Mouse (Mus musculus) G1E (cell line): Measurements from ENCODE around the gene Il12rb1. TPM values are rescaled to one million over a fixed set of nuclear protein-coding genes. Genes with fewer than 3 reads are reported as not detected.

ENCODE experiments used
- ATAC-seq: 2 replicates; pipeline ENCODE4 v1.8.0; 2016; ENCODE audit warnings: mild to moderate bottlenecking; ENCODE audit not compliant: insufficient number of reproducible peaks, poor library complexity, low FRiP score, severe bottlenecking; ENCODE audit errors: extremely low read depth
- DNase-seq: peaks from one replicate; pipeline ENCODE4 v3.0.0; 2012; ENCODE audit warnings: low spot score
- H3K27me3 ChIP-seq: 2 replicates; pipeline ENCODE4 v1.6.1; 2012; ENCODE audit warnings: mild to moderate bottlenecking, low read length, inconsistent platforms; ENCODE audit not compliant: insufficient read depth
- H3K36me3 ChIP-seq: replicated peaks from 2 replicates; pipeline ENCODE3; 2012; ENCODE audit warnings: mild to moderate bottlenecking, inconsistent platforms
- H3K4me1 ChIP-seq: 2 replicates; pipeline ENCODE4 v1.6.1; 2012; ENCODE audit warnings: low read depth, low read length, inconsistent platforms, mixed read lengths; ENCODE audit not compliant: insufficient read depth
- H3K4me3 ChIP-seq: 2 replicates; pipeline ENCODE4 v1.5.1; 2012; ENCODE audit warnings: low read depth, mild to moderate bottlenecking, inconsistent platforms, low read length, moderate library complexity, mixed read lengths
- H3K9me3 ChIP-seq: replicated peaks from 2 replicates; pipeline ENCODE4 v1.6.1; 2012; ENCODE audit warnings: inconsistent platforms
- CTCF ChIP-seq: IDR thresholded peaks from 2 replicates; pipeline ENCODE4 v1.5.1; 2012; ENCODE audit warnings: low read depth, low read length, inconsistent platforms, mixed read lengths
- GATA1 ChIP-seq: IDR thresholded peaks from 2 replicates; pipeline ENCODE4 v1.6.1; 2012; ENCODE audit warnings: borderline replicate concordance, low read length, inconsistent platforms, mixed read lengths
- GATA2 ChIP-seq: IDR thresholded peaks from 2 replicates; pipeline ENCODE4 v1.6.1; 2012; ENCODE audit warnings: low read depth, low read length, inconsistent platforms, borderline replicate concordance
- POLR2AphosphoS5 ChIP-seq: IDR thresholded peaks from 2 replicates; pipeline ENCODE4 v1.6.1; 2012; ENCODE audit warnings: low read depth, low read length, inconsistent platforms; ENCODE audit not compliant: insufficient replicate concordance
- TAL1 ChIP-seq: conservative IDR thresholded peaks from 2 replicates; pipeline ENCODE4 v1.6.1; 2012; ENCODE audit warnings: low read depth, low read length, inconsistent platforms, mixed read lengths
- polyA plus RNA-seq: library from polyadenylated mRNA; stranded (reverse); fragments of >175 nt; gene quantifications from 2 replicates; pipeline ENCODE4 v1.2.3, GENCODE M21; 2012
- total RNA-seq, 2 experiments: library from RNA; stranded (forward) in 1 of 2; stranded (reverse) in 1 of 2; fragments of 200-1000 nt in 1 of 2; fragments of >200 nt in 1 of 2; fragmentation: Nextera tagmentation in 1 of 2; gene quantifications; 2 replicates each; pipeline ENCODE4 v1.2.3; 2014 to 2017

Gene Il12rb1
- total and polyA plus RNA-seq, 3 experiments: 1.9 to 5.6 (median 2.3) TPM

DNA sequence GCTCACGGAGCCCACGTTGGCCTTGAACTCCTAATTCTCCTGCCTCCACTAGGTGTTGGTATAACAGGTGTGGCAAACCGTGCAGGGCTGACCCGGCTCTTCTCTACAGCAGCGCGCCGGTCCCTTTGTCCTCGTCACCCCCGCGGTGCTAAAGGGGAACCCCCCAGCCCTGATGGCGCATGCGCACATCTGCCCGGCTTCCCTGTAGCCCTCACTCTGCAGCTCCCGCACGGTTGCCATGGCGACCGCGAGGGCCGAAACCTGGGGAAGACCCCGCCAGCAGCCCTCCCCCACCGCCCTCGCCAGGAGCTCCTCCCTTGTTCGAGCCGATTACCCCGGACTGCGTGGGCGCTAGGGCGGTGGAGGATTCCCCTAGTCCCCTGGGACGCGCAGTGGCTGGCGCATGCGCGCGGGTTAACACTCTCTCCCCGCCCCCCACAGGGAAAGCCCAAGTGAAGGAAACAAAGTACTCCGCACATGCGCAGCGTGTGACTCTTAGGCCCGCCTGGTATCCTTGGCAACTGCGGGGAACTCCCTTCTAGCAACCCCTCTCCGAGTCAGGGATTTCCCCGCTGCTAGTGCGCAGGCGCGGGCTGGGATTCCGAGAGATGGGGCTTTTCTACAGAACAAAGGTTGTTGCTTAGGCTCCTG is 57.2 kb downstream of the Il12rb1 start:
- Histone ChIP-seq H3K36me3 (peaks cover 36% of the 10 kb centered on the region), H3K4me1 (peaks cover 61% of the 10 kb centered on the region), H3K4me3 (peak overlapping the region; percentile 75), H3K9me3 (no peaks in the 10 kb centered on the region), H3K27me3 (peaks cover 40% of the 10 kb centered on the region)
- TF ChIP-seq GATA1 (no peak), GATA2 (no peak), TAL1 (no peak), POLR2AphosphoS5 (no peak), CTCF (no peak)
- peak; percentile 93 for DNase-seq
- peak; percentile 77 for ATAC-seq

DNA sequence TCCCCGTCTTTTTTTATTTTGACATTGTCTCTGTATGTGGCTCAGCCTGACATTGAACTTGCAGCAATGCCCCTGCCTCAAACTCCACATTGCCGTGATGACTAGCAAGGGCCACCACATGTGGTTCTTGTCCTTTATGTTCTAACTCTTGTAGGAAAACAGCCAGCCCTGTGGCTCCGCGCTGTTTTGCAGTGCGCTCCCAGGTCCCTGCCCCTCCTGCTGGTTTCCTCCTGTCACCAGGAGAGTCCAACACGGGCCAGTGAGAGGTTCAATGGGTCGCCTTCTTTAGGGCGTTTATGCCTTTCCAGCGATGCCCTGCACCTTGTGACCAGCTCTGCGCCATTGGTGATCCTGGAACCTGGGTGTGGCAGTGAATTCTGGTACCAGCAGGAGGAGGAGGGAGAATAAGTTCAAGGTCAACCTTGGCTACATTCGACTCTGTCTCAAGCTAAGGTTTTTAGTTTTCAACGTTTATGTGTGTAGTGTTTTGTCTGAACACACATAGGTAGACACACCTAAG is 57.8 kb downstream of the Il12rb1 start:
- H3K36me3 ChIP-seq: peaks cover 41% of the 10 kb centered on the region
- H3K4me3 ChIP-seq: peak overlapping the region; percentile 75; the same call in 1 of the 2 replicates
- TF ChIP-seq TAL1 (no peak), CTCF (no peak), POLR2AphosphoS5 (no peak), GATA1 (no peak)
- H3K27me3 ChIP-seq: peaks cover 40% of the 10 kb centered on the region
- no peak for DNase-seq
- H3K4me1 ChIP-seq: peaks cover 65% of the 10 kb centered on the region
- no peaks in the 10 kb centered on the region for H3K9me3 ChIP-seq
- no peak for ATAC-seq

- peaks cover 46% of the 10 kb centered on the region for H3K36me3 ChIP-seq
- H3K27me3 ChIP-seq: peaks cover 35% of the 10 kb centered on the region
- H3K4me3 ChIP-seq: no peak overlapping the region
- peaks cover 70% of the 10 kb centered on the region for H3K4me1 ChIP-seq
- DNase-seq (no peak), ATAC-seq (no peak)
- no peaks in the 10 kb centered on the region for H3K9me3 ChIP-seq
- no peak for TF ChIP-seq GATA1
- no peak for TF ChIP-seq TAL1
- no peak for TF ChIP-seq POLR2AphosphoS5
- TF ChIP-seq GATA2: no peak
- no peak for TF ChIP-seq CTCF
These were observed 58.3 kb downstream of the Il12rb1 start for GRCm38 (mm10) chr8:70866566-70866965.

DNA sequence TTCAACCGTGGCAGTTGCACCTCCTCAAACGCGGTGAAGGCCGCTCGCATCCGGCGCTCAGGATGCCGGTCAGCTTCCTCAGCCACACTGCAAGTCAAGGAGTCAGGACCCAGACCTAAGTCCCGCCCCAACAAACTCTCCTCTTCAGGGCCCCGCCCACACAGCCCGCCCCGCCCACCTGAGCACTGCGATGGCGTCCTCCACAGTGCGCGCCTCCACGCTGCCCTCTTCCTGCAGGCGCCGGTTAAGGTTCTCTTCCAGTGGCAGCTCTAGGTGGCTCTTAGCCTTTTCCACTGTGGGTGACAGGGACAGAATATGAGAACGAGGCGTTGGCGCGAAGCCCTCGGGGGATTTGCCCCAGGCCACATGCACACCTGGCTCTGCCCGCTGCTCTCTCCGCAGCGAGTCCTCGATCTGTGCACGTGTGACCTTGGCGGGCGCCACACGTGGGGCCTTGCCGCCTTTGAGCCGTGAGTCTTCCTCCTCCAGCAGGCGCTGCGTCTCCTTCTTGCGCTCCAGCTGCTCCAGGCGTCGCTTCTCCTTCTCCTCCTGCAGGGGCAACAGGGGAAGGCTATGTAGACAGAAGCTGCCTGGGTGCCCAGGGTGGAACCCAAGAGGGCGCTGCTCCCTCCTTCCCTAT is 60.4 kb downstream of the Il12rb1 start:
- H3K4me1 ChIP-seq: peaks cover 69% of the 10 kb centered on the region
- TF ChIP-seq TAL1 (no peak), GATA1 (no peak), POLR2AphosphoS5 (no peak)
- peaks cover 14% of the 10 kb centered on the region for H3K27me3 ChIP-seq
- no peak for DNase-seq
- peaks cover 52% of the 10 kb centered on the region for H3K36me3 ChIP-seq
- no peak overlapping the region; the same call in 1 of the 2 replicates for H3K4me3 ChIP-seq
- ATAC-seq: no peak
- H3K9me3 ChIP-seq: no peaks in the 10 kb centered on the region

GRCm38 (mm10) chr8:70869199-70869571 is 60.9 kb downstream of the Il12rb1 start:
- TF ChIP-seq TAL1 (no peak), GATA2 (no peak), CTCF (no peak), GATA1 (no peak), POLR2AphosphoS5 (no peak)
- Histone ChIP-seq H3K9me3 (no peaks in the 10 kb centered on the region), H3K27me3 (peaks cover 9% of the 10 kb centered on the region), H3K36me3 (peaks cover 52% of the 10 kb centered on the region), H3K4me1 (peaks cover 69% of the 10 kb centered on the region), H3K4me3 (no peak overlapping the region)
- no peak for DNase-seq
- no peak for ATAC-seq

DNA sequence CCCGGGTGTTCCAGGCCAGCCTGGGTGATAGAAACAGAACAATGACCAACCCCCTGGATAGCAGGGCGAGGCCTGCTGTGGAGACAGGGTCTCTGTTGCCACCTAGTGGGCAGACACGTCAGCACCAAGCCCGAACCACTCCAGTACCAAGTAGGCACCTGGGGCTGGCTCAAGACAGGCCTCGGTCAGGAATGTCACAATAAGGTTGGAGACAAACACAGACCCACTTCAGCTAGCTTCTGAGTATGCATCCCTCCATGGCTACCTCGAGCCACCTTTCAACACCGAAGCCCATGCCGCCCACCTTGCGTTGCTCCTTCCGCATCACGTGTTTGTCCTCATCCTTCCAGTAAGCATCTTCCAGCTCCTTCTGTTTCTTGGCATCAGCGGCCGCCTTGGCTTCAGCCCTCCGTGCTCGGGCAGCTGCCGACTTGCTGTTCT is 61.4 kb downstream of the Il12rb1 start:
- Histone ChIP-seq H3K27me3 (peaks cover 4% of the 10 kb centered on the region), H3K4me3 (no peak overlapping the region), H3K36me3 (peaks cover 52% of the 10 kb centered on the region), H3K9me3 (no peaks in the 10 kb centered on the region), H3K4me1 (peaks cover 68% of the 10 kb centered on the region)
- no peak for ATAC-seq
- TF ChIP-seq TAL1: no peak
- peak; percentile 81 for TF ChIP-seq CTCF
- TF ChIP-seq POLR2AphosphoS5: no peak
- peak; percentile 72 for DNase-seq

Other genes with a start within 250 kb of the Il12rb1 start
- 22.9 and 24.4 TPM in 2 replicates for gene Isyna1, start 214.1 kb upstream of the Il12rb1 start, total RNA-seq (2014; fragmentation: Nextera tagmentation)
- 35.8 and 36.8 TPM in 2 replicates for gene Isyna1, start 214.1 kb upstream of the Il12rb1 start, total RNA-seq (2017)
- gene Isyna1, start 214.1 kb upstream of the Il12rb1 start, polyA plus RNA-seq: 141 and 157 TPM in 2 replicates
- 21.7 and 31.0 TPM in 2 replicates for gene Ssbp4, start 199.6 kb upstream of the Il12rb1 start, total RNA-seq (2014; fragmentation: Nextera tagmentation)
- gene Ssbp4, start 199.6 kb upstream of the Il12rb1 start, total RNA-seq (2017): 51.7 and 114 TPM in 2 replicates
- gene Ssbp4, start 199.6 kb upstream of the Il12rb1 start, polyA plus RNA-seq: 606 and 1,025 TPM in 2 replicates
- gene Lrrc25, start 192.3 kb upstream of the Il12rb1 start, total RNA-seq (2014; fragmentation: Nextera tagmentation): 1.3 and 2.6 TPM in 2 replicates
- gene Lrrc25, start 192.3 kb upstream of the Il12rb1 start, total RNA-seq (2017): 1.2 and 1.6 TPM in 2 replicates
- 1.6 and 1.7 TPM in 2 replicates for gene Lrrc25, start 192.3 kb upstream of the Il12rb1 start, polyA plus RNA-seq
- gene Gdf15, start 176.0 kb upstream of the Il12rb1 start, total RNA-seq (2014; fragmentation: Nextera tagmentation): not detected in 2 replicates
- gene Gdf15, start 176.0 kb upstream of the Il12rb1 start, total RNA-seq (2017): not detected in 2 replicates
- 0.03 and 0.06 TPM in 2 replicates for gene Gdf15, start 176.0 kb upstream of the Il12rb1 start, polyA plus RNA-seq
- gene Pgpep1, start 148.1 kb upstream of the Il12rb1 start, total RNA-seq (2014; fragmentation: Nextera tagmentation): 16.6 and 23.1 TPM in 2 replicates
- 9.4 and 9.5 TPM in 2 replicates for gene Pgpep1, start 148.1 kb upstream of the Il12rb1 start, total RNA-seq (2017)
- gene Pgpep1, start 148.1 kb upstream of the Il12rb1 start, polyA plus RNA-seq: 3.1 and 3.3 TPM in 2 replicates
- 94.1 and 95.7 TPM in 2 replicates for gene Lsm4, start 135.2 kb upstream of the Il12rb1 start, total RNA-seq (2014; fragmentation: Nextera tagmentation)
- 151 and 174 TPM in 2 replicates for gene Lsm4, start 135.2 kb upstream of the Il12rb1 start, total RNA-seq (2017)
- 889 and 1,166 TPM in 2 replicates for gene Lsm4, start 135.2 kb upstream of the Il12rb1 start, polyA plus RNA-seq
- 60.3 and 72.4 TPM in 2 replicates for gene Jund, start 109.5 kb upstream of the Il12rb1 start, total RNA-seq (2014; fragmentation: Nextera tagmentation)
- 40.2 and 75.5 TPM in 2 replicates for gene Jund, start 109.5 kb upstream of the Il12rb1 start, total RNA-seq (2017)
- gene Jund, start 109.5 kb upstream of the Il12rb1 start, polyA plus RNA-seq: 183 and 252 TPM in 2 replicates
- gene Iqcn, start 105.0 kb upstream of the Il12rb1 start, total RNA-seq (2014; fragmentation: Nextera tagmentation): not detected in 2 replicates
- 0.05 and 0.06 TPM in 2 replicates for gene Iqcn, start 105.0 kb upstream of the Il12rb1 start, total RNA-seq (2017)
- 0.02 TPM in 1 of 2 replicates, not detected in the other for gene Iqcn, start 105.0 kb upstream of the Il12rb1 start, polyA plus RNA-seq
- 1.6 and 3.7 TPM in 2 replicates for gene Gm3336, start 89.9 kb upstream of the Il12rb1 start, total RNA-seq (2014; fragmentation: Nextera tagmentation)
- 0.93 and 2.8 TPM in 2 replicates for gene Gm3336, start 89.9 kb upstream of the Il12rb1 start, total RNA-seq (2017)
- 0.66 and 0.68 TPM in 2 replicates for gene Gm3336, start 89.9 kb upstream of the Il12rb1 start, polyA plus RNA-seq
- 0.83 TPM in 1 of 2 replicates, not detected in the other for gene Pde4c, start 84.7 kb upstream of the Il12rb1 start, total RNA-seq (2014; fragmentation: Nextera tagmentation)
- gene Pde4c, start 84.7 kb upstream of the Il12rb1 start, total RNA-seq (2017): 0.22 TPM in 1 of 2 replicates, not detected in the other
- 0.41 and 0.95 TPM in 2 replicates for gene Pde4c, start 84.7 kb upstream of the Il12rb1 start, polyA plus RNA-seq
- 11.2 and 11.4 TPM in 2 replicates for gene Rab3a, start 53.8 kb upstream of the Il12rb1 start, total RNA-seq (2014; fragmentation: Nextera tagmentation)
- gene Rab3a, start 53.8 kb upstream of the Il12rb1 start, total RNA-seq (2017): 4.6 and 7.0 TPM in 2 replicates
- 10.8 and 15.4 TPM in 2 replicates for gene Rab3a, start 53.8 kb upstream of the Il12rb1 start, polyA plus RNA-seq
- 63.1 and 67.1 TPM in 2 replicates for gene Mpv17l2, start 47.5 kb upstream of the Il12rb1 start, total RNA-seq (2014; fragmentation: Nextera tagmentation)
- 13.5 and 13.9 TPM in 2 replicates for gene Mpv17l2, start 47.5 kb upstream of the Il12rb1 start, total RNA-seq (2017)
- gene Mpv17l2, start 47.5 kb upstream of the Il12rb1 start, polyA plus RNA-seq: 89.1 and 101 TPM in 2 replicates
- gene Pik3r2, start 31.7 kb upstream of the Il12rb1 start, total RNA-seq (2014; fragmentation: Nextera tagmentation): 7.1 and 16.3 TPM in 2 replicates
- gene Pik3r2, start 31.7 kb upstream of the Il12rb1 start, total RNA-seq (2017): 11.8 and 13.3 TPM in 2 replicates
- 55.0 and 68.8 TPM in 2 replicates for gene Pik3r2, start 31.7 kb upstream of the Il12rb1 start, polyA plus RNA-seq
- gene Mast3, start 3.4 kb upstream of the Il12rb1 start, total RNA-seq (2014; fragmentation: Nextera tagmentation): 79.8 and 104 TPM in 2 replicates
- 15.7 and 18.9 TPM in 2 replicates for gene Mast3, start 3.4 kb upstream of the Il12rb1 start, total RNA-seq (2017)
- 323 and 357 TPM in 2 replicates for gene Mast3, start 3.4 kb upstream of the Il12rb1 start, polyA plus RNA-seq
- 7.4 and 19.6 TPM in 2 replicates for gene Arrdc2, start 31.3 kb downstream of the Il12rb1 start, total RNA-seq (2014; fragmentation: Nextera tagmentation)
- 12.3 and 15.0 TPM in 2 replicates for gene Arrdc2, start 31.3 kb downstream of the Il12rb1 start, total RNA-seq (2017)
- gene Arrdc2, start 31.3 kb downstream of the Il12rb1 start, polyA plus RNA-seq: 78.9 and 92.7 TPM in 2 replicates
- gene Kcnn1, start 54.8 kb downstream of the Il12rb1 start, total RNA-seq (2014; fragmentation: Nextera tagmentation): not detected in 2 replicates
- gene Kcnn1, start 54.8 kb downstream of the Il12rb1 start, total RNA-seq (2017): 0.12 and 0.22 TPM in 2 replicates
- gene Kcnn1, start 54.8 kb downstream of the Il12rb1 start, polyA plus RNA-seq: 0.02 and 0.03 TPM in 2 replicates
- 17.0 and 18.9 TPM in 2 replicates for gene Ccdc124, start 65.5 kb downstream of the Il12rb1 start, total RNA-seq (2014; fragmentation: Nextera tagmentation)
- 16.1 and 16.7 TPM in 2 replicates for gene Ccdc124, start 65.5 kb downstream of the Il12rb1 start, total RNA-seq (2017)
- 171 and 172 TPM in 2 replicates for gene Ccdc124, start 65.5 kb downstream of the Il12rb1 start, polyA plus RNA-seq
- not detected in 2 replicates for gene Slc5a5, start 84.3 kb downstream of the Il12rb1 start, total RNA-seq (2014; fragmentation: Nextera tagmentation)
- 0.06 TPM in 1 of 2 replicates, not detected in the other for gene Slc5a5, start 84.3 kb downstream of the Il12rb1 start, total RNA-seq (2017)
- gene Slc5a5, start 84.3 kb downstream of the Il12rb1 start, polyA plus RNA-seq: 0.26 and 0.28 TPM in 2 replicates
- 12,197 and 12,967 TPM in 2 replicates for gene Rpl18a, start 89.0 kb downstream of the Il12rb1 start, total RNA-seq (2014; fragmentation: Nextera tagmentation)
- gene Rpl18a, start 89.0 kb downstream of the Il12rb1 start, total RNA-seq (2017): 1,575 and 1,810 TPM in 2 replicates
- 3,365 and 5,482 TPM in 2 replicates for gene Rpl18a, start 89.0 kb downstream of the Il12rb1 start, polyA plus RNA-seq
- 26.3 and 29.6 TPM in 2 replicates for gene Map1s, start 97.5 kb downstream of the Il12rb1 start, total RNA-seq (2014; fragmentation: Nextera tagmentation)
- 8.7 and 9.5 TPM in 2 replicates for gene Map1s, start 97.5 kb downstream of the Il12rb1 start, total RNA-seq (2017)
- 135 and 147 TPM in 2 replicates for gene Map1s, start 97.5 kb downstream of the Il12rb1 start, polyA plus RNA-seq